Mouse (Mus musculus): ENCODE measurements at regions not wholly inside any gene's neighbourhood (a gene's known extent, or its start where the extent isn't known, plus 50 kb on each side); places are given as distances from the start of the nearest gene placed in this dataset.

DNA sequence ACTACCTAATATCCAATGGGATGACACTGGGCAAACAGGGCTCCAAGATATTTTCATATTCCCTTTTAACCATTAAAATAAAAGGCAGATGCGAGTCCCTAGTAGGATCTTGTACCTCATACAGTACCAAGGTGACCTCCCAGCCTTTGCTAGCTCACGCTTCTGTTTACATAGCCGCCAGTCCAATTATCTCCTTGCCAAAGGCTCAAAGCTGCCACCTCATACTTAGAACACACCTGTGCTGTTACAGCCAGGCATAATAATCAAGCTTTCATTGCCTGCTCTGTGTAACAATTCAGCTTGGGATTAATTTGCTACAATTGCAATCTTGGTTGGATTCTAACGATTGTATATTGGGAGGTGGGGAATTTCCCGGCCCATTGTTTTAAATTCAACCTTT lies 97.0 kb upstream of the Mpp6 start:
- TF ChIP-seq CTCF (conservative IDR thresholded peaks at IDR 0.05 in 1 of 2, IDR thresholded peaks at IDR 0.05 in 1 of 2; ENCODE audit: low read depth in 2 of 2, low read length in 2 of 2) (no peak), EP300 (IDR thresholded peaks at IDR 0.05; ENCODE audit: low read length) (no peak), MAX (IDR thresholded peaks at IDR 0.05; ENCODE audit: low read length) (no peak), POLR2A (IDR thresholded peaks at IDR 0.05; ENCODE audit: low read depth, low read length) (no peak), POLR2AphosphoS2 (IDR thresholded peaks at IDR 0.05; ENCODE audit: low read depth, low read length) (no peak), JUND (conservative IDR thresholded peaks at IDR 0.05; ENCODE audit: low read depth, low read length) (no peak), ETS1 (conservative IDR thresholded peaks at IDR 0.05; ENCODE audit: low read depth, low read length) (no peak), MEF2A (IDR thresholded peaks at IDR 0.05; ENCODE audit: borderline replicate concordance, low read depth, low read length) (no peak), ZNF384 (IDR thresholded peaks at IDR 0.05; ENCODE audit: low read depth, low read length) (no peak), HCFC1 (IDR thresholded peaks at IDR 0.05; ENCODE audit: low read depth, low read length) (no peak), ELF1 (IDR thresholded peaks at IDR 0.05; ENCODE audit: low read depth, low read length) (no peak)
